Mouse (Mus musculus): Measurements from ENCODE around the gene Gadd45gip1.

- no peak for TF ChIP-seq MAFK (IDR thresholded peaks at IDR 0.05; ENCODE audit: insufficient read depth, low read depth, low read length)
- TF ChIP-seq HCFC1 (IDR thresholded peaks at IDR 0.05; ENCODE audit: borderline replicate concordance, insufficient read depth, low read length) = no peak
- no peak for TF ChIP-seq CHD2 (IDR thresholded peaks at IDR 0.05; ENCODE audit: low read depth, low read length)
Measured at GRCm38 (mm10) chr8:84874339-84874738, 43.0 kb downstream of the Gadd45gip1 start.
